Mouse (Mus musculus) midbrain, postnatal 0 days (tissue): ENCODE measurements around the gene Fkbp9. TPM values are rescaled to one million over a fixed set of nuclear protein-coding genes. Genes with fewer than 3 reads are reported as not detected.

Experiments
- ATAC-seq: fragments of 200-750 bp; cut with Nextera tagmentation; 2 replicates; pipeline ENCODE4 v1.8.0; 2017; ENCODE audit warnings: moderate number of reproducible peaks, mild to moderate bottlenecking, moderate TSS enrichment, moderate library complexity; ENCODE audit not compliant: low FRiP score
- DNase-seq: peaks from one replicate; pipeline ENCODE4 v3.0.0-alpha.2; 2015; ENCODE audit warnings: low spot score
- H3K27ac ChIP-seq: fragments of 300-500 bp; sonication (generic); 2 replicates; pipeline ENCODE4 v1.5.1; 2014; ENCODE audit warnings: low read depth, mild to moderate bottlenecking, low read length, mixed read lengths
- H3K27me3 ChIP-seq: fragments of 300-500 bp; sonication (generic); 2 replicates; pipeline ENCODE4 v1.6.1; 2014; ENCODE audit warnings: low read length, control low read depth, mixed read lengths; ENCODE audit not compliant: insufficient read depth
- H3K36me3 ChIP-seq: fragments of 300-500 bp; sonication (generic); 2 replicates; pipeline ENCODE4 v1.6.1; 2014; ENCODE audit warnings: low read length, control low read depth, mixed read lengths; ENCODE audit not compliant: insufficient read depth
- H3K4me1 ChIP-seq: fragments of 300-500 bp; sonication (generic); 2 replicates; pipeline ENCODE4 v1.6.1; 2014; ENCODE audit warnings: mild to moderate bottlenecking, control low read depth, antibody characterized with exemption, low read length, mixed read lengths; ENCODE audit not compliant: insufficient read depth
- H3K4me2 ChIP-seq: fragments of 300-500 bp; sonication (generic); 2 replicates; pipeline ENCODE4 v1.6.1; 2014; ENCODE audit warnings: low read depth, mild to moderate bottlenecking, low read length, mixed read lengths; ENCODE audit not compliant: poor library complexity, severe bottlenecking
- H3K4me3 ChIP-seq: fragments of 300-500 bp; sonication (generic); 2 replicates; pipeline ENCODE4 v1.5.1; 2014; ENCODE audit warnings: low read depth, mild to moderate bottlenecking, low read length, moderate library complexity
- H3K9ac ChIP-seq: fragments of 300-500 bp; sonication (generic); replicated peaks from 2 replicates; pipeline ENCODE4 v1.6.1; 2014; ENCODE audit warnings: mild to moderate bottlenecking, low read length, moderate library complexity, mixed read lengths; ENCODE audit not compliant: poor library complexity, severe bottlenecking
- H3K9me3 ChIP-seq: fragments of 300-500 bp; sonication (generic); 2 replicates; pipeline ENCODE4 v1.6.1; 2016; ENCODE audit warnings: low read length, control low read depth
- CTCF ChIP-seq: IDR thresholded peaks from 2 replicates; pipeline ENCODE4 v1.5.1; 2016; ENCODE audit warnings: antibody characterized with exemption, mild to moderate bottlenecking
- WGBS: fragments of 180-500 bp; shearing (Covaris S2); extraction: QIAGEN DNeasy Blood & Tissue Kit; methylation state at CpG from one replicate; pipeline ENCODE4 v1.1.7; 2014; 5-methylcytosine and 5-hydroxymethylcytosine counted together
- polyA plus RNA-seq: library from polyadenylated mRNA; unstranded; fragments of >200 nt; fragmentation: Nextera tagmentation; extraction: Ambion mirVana; gene quantifications from 2 replicates; pipeline ENCODE4 v1.2.1, GENCODE M21; 2015
- total RNA-seq: library from RNA; depleted of rRNA; stranded (reverse); fragments of >200 nt; gene quantifications from 2 replicates; pipeline ENCODE4 v1.2.3, GENCODE M21; 2014

The Fkbp9 gene
- total and polyA plus RNA-seq, 2 experiments from 2014 or later: 31.9 to 46.5 TPM

- H3K27ac ChIP-seq: peak overlapping the region; percentile 100
- peaks cover 6% of the 10 kb centered on the region for H3K4me1 ChIP-seq
- H3K4me3 ChIP-seq: peak overlapping the region; percentile 92
- peak overlapping the region; percentile 86 for H3K4me2 ChIP-seq
- no peak for TF ChIP-seq CTCF
- WGBS: 4% methylated on average over 8 of the region's 8 CpGs
- H3K9ac ChIP-seq: peak overlapping the region; percentile 97
- H3K27me3 ChIP-seq: no peaks in the 10 kb centered on the region
- DNase-seq (no peak), ATAC-seq (no peak)
- no peaks in the 10 kb centered on the region for H3K9me3 ChIP-seq
- no peaks in the 10 kb centered on the region for H3K36me3 ChIP-seq
Measured at GRCm38 (mm10) chr6:56796232-56796631, 35.6 kb upstream of the Fkbp9 start.

DNA sequence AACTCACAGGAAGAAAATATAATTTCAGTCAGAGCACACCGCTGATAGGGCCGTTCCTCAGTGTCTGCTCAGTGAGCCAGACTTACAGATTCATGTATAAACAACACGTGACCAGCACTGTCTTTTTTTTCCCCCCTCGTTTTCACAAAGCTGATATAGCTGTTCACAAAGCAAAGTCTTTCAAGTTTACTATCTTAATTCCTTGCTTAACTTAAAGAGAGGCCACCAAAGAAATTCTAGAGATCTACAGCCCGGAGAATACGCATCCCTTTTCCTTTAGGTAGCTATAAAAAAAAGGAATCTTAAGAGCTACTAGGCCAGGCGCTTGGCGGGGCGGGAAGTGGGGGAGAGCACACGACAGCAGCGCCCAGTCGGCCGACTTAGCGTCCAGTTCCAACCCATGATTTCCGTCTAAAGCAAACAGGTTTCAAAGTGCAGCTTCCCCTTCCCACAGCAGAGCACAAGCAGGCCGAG, 35.2 kb upstream of the Fkbp9 start:
- DNase-seq (peak; percentile 50), ATAC-seq (peak; percentile 14; the same call in 1 of the 2 replicates)
- peak overlapping the region; percentile 86 for H3K4me2 ChIP-seq
- no peaks in the 10 kb centered on the region for H3K36me3 ChIP-seq
- TF ChIP-seq CTCF: no peak
- H3K9ac ChIP-seq: peak overlapping the region; percentile 97
- peak overlapping the region; percentile 92 for H3K4me3 ChIP-seq
- peaks cover 6% of the 10 kb centered on the region for H3K4me1 ChIP-seq
- H3K9me3 ChIP-seq: no peaks in the 10 kb centered on the region
- no peaks in the 10 kb centered on the region for H3K27me3 ChIP-seq
- WGBS: under 1% methylated on average over 16 of the region's 16 CpGs
- H3K27ac ChIP-seq: peak overlapping the region; percentile 100

DNA sequence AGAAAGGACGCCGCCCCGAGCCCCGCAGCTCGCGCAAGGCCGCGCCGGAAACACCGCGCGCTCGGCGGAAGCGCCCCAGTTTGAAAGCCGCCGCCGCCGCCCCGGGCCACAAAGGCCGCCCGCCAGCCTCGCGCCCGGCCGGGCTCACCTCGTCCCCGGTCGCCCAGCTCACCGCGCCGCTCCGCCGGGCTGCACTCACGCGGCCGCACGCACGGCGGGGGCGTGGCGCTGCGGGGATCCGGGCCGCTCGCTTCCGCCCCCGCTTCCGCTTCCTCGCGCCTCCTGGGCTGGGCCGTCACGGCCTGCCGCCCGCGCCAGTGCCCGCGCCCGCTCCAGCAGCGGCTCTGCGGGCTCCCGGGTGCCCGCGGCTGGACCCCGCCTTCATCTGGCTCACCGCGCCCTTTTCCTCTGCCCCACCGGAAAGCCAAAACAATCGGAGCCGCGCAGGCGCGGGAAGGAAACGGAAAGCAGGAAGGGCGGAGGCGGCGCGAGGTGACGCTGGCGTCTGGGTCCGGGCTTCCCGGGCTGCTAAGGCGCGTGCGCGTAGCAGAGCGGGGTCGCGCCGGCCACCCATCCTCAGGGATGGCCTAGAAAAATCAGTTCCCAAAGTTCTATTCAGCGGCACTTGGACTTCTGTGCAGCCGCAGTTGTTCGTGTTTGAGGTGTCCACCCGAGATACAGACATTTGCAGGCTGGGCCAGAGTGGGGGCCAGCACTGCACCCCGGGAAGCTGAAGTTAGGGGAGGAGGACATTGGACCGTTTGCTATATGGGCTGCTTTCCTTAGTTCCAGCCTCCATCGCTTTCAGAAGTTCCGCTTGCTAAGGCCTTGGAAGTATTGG, 34.3 kb upstream of the Fkbp9 start, which contains the start of gene Kbtbd2:
Gene Kbtbd2 (minus strand): TSS at position 503 of the 841 bp plus-strand sequence.
- Histone ChIP-seq H3K4me2 (peak within 1 kb of the TSS; percentile 86), H3K9me3 (no peaks in the 10 kb centered on the region), H3K27me3 (no peaks in the 10 kb centered on the region), H3K4me1 (peaks cover 6% of the 10 kb centered on the region), H3K27ac (peak within 1 kb of the TSS; percentile 100), H3K4me3 (peak within 1 kb of the TSS; percentile 92), H3K9ac (peak within 1 kb of the TSS; percentile 97), H3K36me3 (no peaks in the 10 kb centered on the region)
- DNase-seq: peak; percentile 95
- peak; percentile 95 for ATAC-seq
- TF ChIP-seq CTCF: no peak
- WGBS: under 1% methylated on average over 85 of the region's 98 CpGs

DNA sequence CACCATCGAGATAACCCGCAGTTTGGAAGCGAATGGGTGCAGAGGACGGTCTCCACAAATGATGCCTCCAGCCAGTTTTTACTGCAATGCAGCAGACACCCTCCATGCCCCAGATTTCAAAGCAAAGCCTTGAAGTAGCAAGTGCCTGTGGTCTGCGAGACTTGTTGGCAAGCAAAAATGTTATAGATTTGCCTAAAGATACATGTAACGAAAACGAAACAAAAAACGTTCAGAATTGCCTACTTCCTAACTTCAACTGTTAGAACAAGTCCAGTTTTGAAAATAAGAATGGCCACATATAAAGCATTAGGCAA, 33.8 kb upstream of the Fkbp9 start:
- H3K36me3 ChIP-seq: no peaks in the 10 kb centered on the region
- peaks cover 6% of the 10 kb centered on the region for H3K4me1 ChIP-seq
- peak overlapping the region; percentile 97 for H3K9ac ChIP-seq
- ATAC-seq (no peak), DNase-seq (no peak)
- no peak for TF ChIP-seq CTCF
- peak overlapping the region; percentile 86 for H3K4me2 ChIP-seq
- H3K4me3 ChIP-seq: peak overlapping the region; percentile 92
- H3K27me3 ChIP-seq: no peaks in the 10 kb centered on the region
- WGBS: 17% methylated on average over 8 of the region's 8 CpGs
- peak overlapping the region; percentile 100 for H3K27ac ChIP-seq
- no peaks in the 10 kb centered on the region for H3K9me3 ChIP-seq

DNA sequence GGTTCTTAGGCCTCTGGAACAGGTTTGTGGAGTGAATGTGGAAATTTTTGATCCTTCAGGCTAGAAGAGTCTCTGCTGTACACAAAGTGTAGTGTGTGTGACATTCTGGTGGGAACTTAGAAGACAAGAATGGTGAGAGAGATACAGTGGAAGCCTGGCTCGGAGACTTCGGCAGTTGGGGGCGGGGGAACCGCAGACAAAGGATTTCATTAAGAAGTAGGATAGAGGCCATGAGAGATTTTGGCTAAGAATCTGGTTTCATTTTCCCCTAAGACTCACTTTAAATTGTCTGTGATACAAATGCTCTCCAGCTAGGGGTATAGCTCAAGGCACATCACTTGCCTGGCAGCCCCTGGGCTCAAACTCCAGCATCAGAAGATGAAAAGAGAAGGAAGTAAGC, 26.8 kb upstream of the Fkbp9 start:
- Histone ChIP-seq H3K27ac (no peak overlapping the region), H3K4me3 (no peak overlapping the region), H3K9me3 (no peaks in the 10 kb centered on the region), H3K36me3 (no peaks in the 10 kb centered on the region), H3K4me1 (no peaks in the 10 kb centered on the region), H3K9ac (no peak overlapping the region), H3K27me3 (no peaks in the 10 kb centered on the region; the same call in 1 of the 2 replicates), H3K4me2 (no peak overlapping the region)
- no peak for TF ChIP-seq CTCF
- DNase-seq: no peak
- no peak for ATAC-seq
- WGBS: 80% methylated on average over 4 of the region's 4 CpGs

- no peaks in the 10 kb centered on the region for H3K9me3 ChIP-seq
- no peak for TF ChIP-seq CTCF
- no peak overlapping the region for H3K4me3 ChIP-seq
- ATAC-seq: no peak
- no peaks in the 10 kb centered on the region for H3K36me3 ChIP-seq
- WGBS: 70% methylated on average over 2 of the region's 2 CpGs
- H3K9ac ChIP-seq: no peak overlapping the region
- no peaks in the 10 kb centered on the region; the same call in 1 of the 2 replicates for H3K27me3 ChIP-seq
- H3K4me2 ChIP-seq: no peak overlapping the region
- no peak for DNase-seq
- H3K27ac ChIP-seq: no peak overlapping the region
- H3K4me1 ChIP-seq: no peaks in the 10 kb centered on the region
Measured at GRCm38 (mm10) chr6:56806195-56806594, 25.7 kb upstream of the Fkbp9 start.
